Mouse (Mus musculus): ENCODE results near the gene Pigo. TPM values are rescaled to one million over a fixed set of nuclear protein-coding genes. Genes with fewer than 3 reads are reported as not detected.

Gene Pigo
- polyA plus RNA-seq, 1 experiment from 2014 or later = 21.7 TPM

DNA sequence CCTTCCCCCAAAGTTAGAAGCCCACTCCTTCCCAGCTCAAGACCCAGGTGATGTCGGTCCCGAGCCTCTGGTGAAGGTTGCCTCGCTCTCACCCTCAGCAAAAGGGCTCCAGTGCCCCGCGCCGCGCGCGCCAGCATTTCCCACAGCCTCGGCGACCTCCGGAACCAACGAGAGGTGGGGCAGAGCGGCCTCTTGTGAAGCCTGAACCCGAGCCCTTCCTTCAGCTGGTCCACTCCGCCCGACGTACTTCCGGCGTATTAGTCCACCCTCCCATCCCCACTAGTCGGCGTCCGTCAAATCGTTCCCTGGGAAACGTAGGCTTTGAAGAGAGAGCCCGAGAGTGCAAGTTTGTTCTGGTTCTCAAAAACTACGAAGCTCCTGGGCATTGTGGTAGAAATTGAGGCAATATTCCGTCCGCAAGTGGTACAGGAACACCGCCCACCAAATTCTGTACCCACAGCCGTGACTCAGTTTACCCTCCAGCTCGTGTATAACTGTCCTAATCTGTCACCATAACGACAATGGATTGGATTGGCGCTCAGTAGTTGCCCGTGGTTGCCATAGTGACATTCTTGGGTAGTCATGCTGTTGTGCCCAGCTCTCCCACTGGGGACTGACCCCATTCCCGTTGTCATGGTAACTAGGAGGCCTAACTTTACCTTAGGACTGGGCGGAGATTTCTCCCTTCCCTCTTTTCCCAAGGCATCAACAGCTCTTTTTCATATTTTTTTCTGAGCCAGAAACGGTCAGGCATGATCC, 5.8 kb upstream of the Pigo start, which contains the start of gene Stoml2:
Gene Stoml2 (minus strand): TSS at position 474 of the 759 bp plus-strand sequence.
- under 1% methylated on average over 38 of the region's 38 CpGs for WGBS

GRCm38 (mm10) chr4:43030780-43031230, 5.2 kb upstream of the Pigo start:
- Histone ChIP-seq H3K9ac (ENCODE audit: low read length) (peak overlapping the region; percentile 92), H3K4me3 (ENCODE audit: low read depth, low read length) (peak overlapping the region; percentile 81), H3K9me3 (ENCODE audit: control insufficient read depth, low read length) (no peaks in the 10 kb centered on the region), H3K27ac (replicated peaks; ENCODE audit: low read depth, low read length) (peak overlapping the region; percentile 56; the same call in 1 of the 2 replicates), H3K36me3 (ENCODE audit: control insufficient read depth, insufficient read depth, low read length) (peaks cover 10% of the 10 kb centered on the region), H3K4me1 (ENCODE audit: control insufficient read depth, insufficient read depth, low read length) (peaks cover 6% of the 10 kb centered on the region; the same call in 1 of the 2 replicates), H3K4me2 (ENCODE audit: low read depth, severe bottlenecking) (peak overlapping the region; percentile 76), H3K27me3 (ENCODE audit: control insufficient read depth, insufficient read depth, low read length) (no peaks in the 10 kb centered on the region)
- DNase-seq (ENCODE audit: low spot score) = peak; percentile 54
- under 1% methylated on average over 28 of the region's 28 CpGs for WGBS
- peak; percentile 49 for ATAC-seq (ENCODE audit: insufficient number of reproducible peaks, low FRiP score, low TSS enrichment, low read depth)

More for the DNA sequence above, 5.8 kb upstream of the Pigo start, which contains the start of gene Stoml2:
- Histone ChIP-seq H3K36me3 (ENCODE audit: control insufficient read depth, insufficient read depth, low read length) (peaks cover 10% of the 10 kb centered on the region), H3K4me2 (ENCODE audit: low read depth, severe bottlenecking) (peak within 1 kb of the TSS; percentile 76), H3K4me1 (ENCODE audit: control insufficient read depth, insufficient read depth, low read length) (peaks cover 6% of the 10 kb centered on the region; the same call in 1 of the 2 replicates), H3K4me3 (ENCODE audit: low read depth, low read length) (peak within 1 kb of the TSS; percentile 81), H3K9me3 (ENCODE audit: control insufficient read depth, low read length) (no peaks in the 10 kb centered on the region), H3K27me3 (ENCODE audit: control insufficient read depth, insufficient read depth, low read length) (no peaks in the 10 kb centered on the region), H3K9ac (ENCODE audit: low read length) (peak within 1 kb of the TSS; percentile 92), H3K27ac (replicated peaks; ENCODE audit: low read depth, low read length) (peak within 1 kb of the TSS; percentile 71)
- ATAC-seq (ENCODE audit: insufficient number of reproducible peaks, low FRiP score, low TSS enrichment, low read depth) (peak; percentile 93), DNase-seq (ENCODE audit: low spot score) (peak; percentile 93)

DNA sequence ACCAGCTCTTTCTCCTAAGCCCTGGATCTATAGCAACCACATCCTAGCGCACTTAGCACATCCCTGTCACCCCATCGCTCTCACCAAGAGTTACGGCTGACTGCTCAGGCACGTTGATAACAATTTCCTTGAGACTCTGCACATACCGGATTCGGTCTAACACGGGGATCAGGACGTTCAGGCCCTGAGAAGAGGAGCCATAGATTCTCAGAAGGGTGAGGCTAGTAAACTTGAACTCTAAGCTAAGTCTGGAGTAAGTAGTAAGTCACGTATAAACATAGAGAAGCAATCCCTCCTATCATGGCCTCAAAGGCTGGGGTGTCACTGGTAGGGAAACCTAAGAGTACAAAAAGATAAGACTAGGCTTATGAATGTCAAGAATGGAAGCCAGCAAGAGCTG, 4.7 kb upstream of the Pigo start:
- Histone ChIP-seq H3K27me3 (ENCODE audit: control insufficient read depth, insufficient read depth, low read length) (no peaks in the 10 kb centered on the region), H3K9ac (ENCODE audit: low read length) (peak overlapping the region; percentile 92), H3K9me3 (ENCODE audit: control insufficient read depth, low read length) (no peaks in the 10 kb centered on the region), H3K4me1 (ENCODE audit: control insufficient read depth, insufficient read depth, low read length) (peaks cover 6% of the 10 kb centered on the region; the same call in 1 of the 2 replicates), H3K27ac (replicated peaks; ENCODE audit: low read depth, low read length) (no peak overlapping the region), H3K4me2 (ENCODE audit: low read depth, severe bottlenecking) (peak overlapping the region; percentile 76), H3K36me3 (ENCODE audit: control insufficient read depth, insufficient read depth, low read length) (peaks cover 10% of the 10 kb centered on the region), H3K4me3 (ENCODE audit: low read depth, low read length) (peak overlapping the region; percentile 81)
- ATAC-seq (ENCODE audit: insufficient number of reproducible peaks, low FRiP score, low TSS enrichment, low read depth) (no peak), DNase-seq (ENCODE audit: low spot score) (no peak)
- WGBS = 85% methylated on average over 9 of the region's 9 CpGs

DNA sequence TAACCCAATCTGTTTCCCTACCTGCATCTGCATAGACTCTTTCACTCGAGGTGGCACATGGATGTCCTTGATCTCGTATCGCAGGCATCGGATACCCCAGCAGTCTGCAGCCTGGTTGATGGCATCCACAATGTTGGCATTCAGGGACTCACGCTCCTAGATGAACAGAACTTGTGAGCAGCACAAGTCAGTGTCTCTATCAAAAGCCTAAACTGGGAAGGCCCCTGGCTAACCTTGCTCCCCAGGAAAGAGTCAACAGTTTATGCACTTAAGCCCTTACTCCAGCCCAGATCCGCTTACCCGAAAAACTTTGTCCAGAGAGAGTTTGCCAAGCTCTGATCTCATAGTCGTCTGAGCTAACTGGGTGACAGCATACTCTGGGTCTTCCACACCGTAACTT, 4.1 kb upstream of the Pigo start:
- Histone ChIP-seq H3K9me3 (ENCODE audit: control insufficient read depth, low read length) (no peaks in the 10 kb centered on the region), H3K27me3 (ENCODE audit: control insufficient read depth, insufficient read depth, low read length) (no peaks in the 10 kb centered on the region), H3K4me3 (ENCODE audit: low read depth, low read length) (no peak overlapping the region), H3K36me3 (ENCODE audit: control insufficient read depth, insufficient read depth, low read length) (peaks cover 10% of the 10 kb centered on the region), H3K4me2 (ENCODE audit: low read depth, severe bottlenecking) (no peak overlapping the region), H3K27ac (replicated peaks; ENCODE audit: low read depth, low read length) (no peak overlapping the region), H3K9ac (ENCODE audit: low read length) (no peak overlapping the region), H3K4me1 (ENCODE audit: control insufficient read depth, insufficient read depth, low read length) (peaks cover 9% of the 10 kb centered on the region; the same call in 1 of the 2 replicates)
- ATAC-seq (ENCODE audit: insufficient number of reproducible peaks, low FRiP score, low TSS enrichment, low read depth) = no peak
- 95% methylated on average over 9 of the region's 9 CpGs for WGBS
- no peak for DNase-seq (ENCODE audit: low spot score)

- Histone ChIP-seq H3K27me3 (ENCODE audit: control insufficient read depth, insufficient read depth, low read length) (no peaks in the 10 kb centered on the region), H3K4me2 (ENCODE audit: low read depth, severe bottlenecking) (no peak overlapping the region), H3K4me1 (ENCODE audit: control insufficient read depth, insufficient read depth, low read length) (peaks cover 11% of the 10 kb centered on the region; the same call in 1 of the 2 replicates), H3K4me3 (ENCODE audit: low read depth, low read length) (no peak overlapping the region), H3K9ac (ENCODE audit: low read length) (no peak overlapping the region), H3K36me3 (ENCODE audit: control insufficient read depth, insufficient read depth, low read length) (peaks cover 10% of the 10 kb centered on the region), H3K9me3 (ENCODE audit: control insufficient read depth, low read length) (no peaks in the 10 kb centered on the region), H3K27ac (replicated peaks; ENCODE audit: low read depth, low read length) (no peak overlapping the region)
- no peak for DNase-seq (ENCODE audit: low spot score)
- no peak for ATAC-seq (ENCODE audit: insufficient number of reproducible peaks, low FRiP score, low TSS enrichment, low read depth)
- WGBS = 96% methylated on average over 7 of the region's 7 CpGs
Measured at GRCm38 (mm10) chr4:43029121-43029520, 3.5 kb upstream of the Pigo start.

DNA sequence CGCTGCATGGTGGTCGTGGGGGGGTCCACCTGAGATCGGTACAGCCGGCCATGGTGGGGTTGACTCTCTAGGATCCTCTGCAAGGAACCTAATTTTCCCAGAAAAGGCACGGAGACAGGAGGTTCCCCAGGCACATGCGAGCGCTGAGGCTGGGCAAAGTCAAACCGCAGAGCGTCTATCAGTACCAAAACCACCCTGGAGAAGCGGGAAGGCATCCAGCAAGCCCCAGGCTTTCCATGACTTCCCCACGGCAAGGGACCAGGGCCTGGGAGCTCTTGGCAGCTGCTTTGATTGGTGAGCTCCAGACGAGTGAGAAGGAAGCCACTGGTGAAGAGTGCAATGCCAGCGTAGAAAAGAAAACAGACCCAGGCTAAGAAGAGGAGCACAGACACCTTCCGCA, 946 bp downstream of the Pigo start:
- 81% methylated on average over 14 of the region's 14 CpGs for WGBS
- Histone ChIP-seq H3K9ac (ENCODE audit: low read length) (peak overlapping the region; percentile 69; the same call in 1 of the 2 replicates), H3K4me3 (ENCODE audit: low read depth, low read length) (peak overlapping the region; percentile 62), H3K36me3 (ENCODE audit: control insufficient read depth, insufficient read depth, low read length) (peaks cover 18% of the 10 kb centered on the region), H3K27ac (replicated peaks; ENCODE audit: low read depth, low read length) (no peak overlapping the region), H3K27me3 (ENCODE audit: control insufficient read depth, insufficient read depth, low read length) (no peaks in the 10 kb centered on the region), H3K4me1 (ENCODE audit: control insufficient read depth, insufficient read depth, low read length) (peaks cover 5% of the 10 kb centered on the region; the same call in 1 of the 2 replicates), H3K4me2 (ENCODE audit: low read depth, severe bottlenecking) (peak overlapping the region; percentile 75), H3K9me3 (ENCODE audit: control insufficient read depth, low read length) (no peaks in the 10 kb centered on the region)
- ATAC-seq (ENCODE audit: insufficient number of reproducible peaks, low FRiP score, low TSS enrichment, low read depth) = no peak
- no peak for DNase-seq (ENCODE audit: low spot score)

DNA sequence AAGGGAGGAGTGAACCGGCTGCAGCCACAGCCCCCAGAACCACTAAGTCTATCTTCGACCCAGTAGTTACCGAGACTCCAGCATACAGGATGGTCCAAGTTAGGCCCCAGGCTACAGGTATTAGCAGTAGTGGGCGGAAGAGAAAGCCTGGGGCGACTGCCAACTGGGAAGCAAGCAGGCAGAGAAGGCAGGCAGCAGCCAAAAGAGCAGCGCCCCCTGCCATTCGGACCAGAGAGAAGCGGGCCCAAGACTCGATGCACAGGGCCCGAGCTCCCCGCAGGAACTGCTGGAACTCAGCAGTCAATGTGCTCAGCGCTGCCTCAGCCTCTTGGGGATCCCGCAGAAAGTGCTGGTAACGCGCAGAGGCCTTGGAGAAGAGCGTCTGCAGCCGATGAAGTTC, 4.3 kb downstream of the Pigo start:
- no peaks in the 10 kb centered on the region for H3K27me3 ChIP-seq (ENCODE audit: control insufficient read depth, insufficient read depth, low read length)
- no peaks in the 10 kb centered on the region for H3K9me3 ChIP-seq (ENCODE audit: control insufficient read depth, low read length)
- H3K4me2 ChIP-seq (ENCODE audit: low read depth, severe bottlenecking) = no peak overlapping the region
- H3K27ac ChIP-seq (replicated peaks; ENCODE audit: low read depth, low read length) = no peak overlapping the region
- H3K4me3 ChIP-seq (ENCODE audit: low read depth, low read length) = no peak overlapping the region
- 77% methylated on average over 17 of the region's 17 CpGs for WGBS
- peaks cover 19% of the 10 kb centered on the region for H3K36me3 ChIP-seq (ENCODE audit: control insufficient read depth, insufficient read depth, low read length)
- peaks cover 5% of the 10 kb centered on the region; the same call in 1 of the 2 replicates for H3K4me1 ChIP-seq (ENCODE audit: control insufficient read depth, insufficient read depth, low read length)
- no peak overlapping the region for H3K9ac ChIP-seq (ENCODE audit: low read length)
- ATAC-seq (ENCODE audit: insufficient number of reproducible peaks, low FRiP score, low TSS enrichment, low read depth) (no peak), DNase-seq (ENCODE audit: low spot score) (no peak)

DNA sequence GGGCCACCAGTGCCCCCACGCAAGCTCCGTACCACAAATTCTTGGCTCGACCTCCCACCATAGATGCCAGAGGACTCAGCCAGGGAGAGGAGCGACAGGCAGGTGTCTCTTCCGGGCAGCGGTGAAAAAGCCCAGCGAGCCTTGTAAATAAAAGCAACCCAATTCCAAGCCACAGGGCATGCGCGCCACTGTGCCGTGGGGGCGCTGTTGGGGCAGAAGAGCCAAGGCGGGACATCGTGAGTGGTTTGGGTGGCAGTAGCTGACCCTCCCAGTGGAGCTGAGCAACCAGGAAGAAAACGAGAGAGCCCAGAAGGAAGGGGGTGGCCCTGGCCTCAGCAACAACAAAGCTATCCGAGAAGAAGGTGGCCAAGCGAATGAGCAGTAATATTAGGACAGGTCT, 4.7 kb downstream of the Pigo start:
- Histone ChIP-seq H3K27me3 (ENCODE audit: control insufficient read depth, insufficient read depth, low read length) (no peaks in the 10 kb centered on the region), H3K4me2 (ENCODE audit: low read depth, severe bottlenecking) (no peak overlapping the region), H3K4me1 (ENCODE audit: control insufficient read depth, insufficient read depth, low read length) (peaks cover 5% of the 10 kb centered on the region; the same call in 1 of the 2 replicates), H3K36me3 (ENCODE audit: control insufficient read depth, insufficient read depth, low read length) (peaks cover 19% of the 10 kb centered on the region), H3K4me3 (ENCODE audit: low read depth, low read length) (no peak overlapping the region), H3K27ac (replicated peaks; ENCODE audit: low read depth, low read length) (no peak overlapping the region), H3K9ac (ENCODE audit: low read length) (no peak overlapping the region), H3K9me3 (ENCODE audit: control insufficient read depth, low read length) (no peaks in the 10 kb centered on the region)
- no peak for ATAC-seq (ENCODE audit: insufficient number of reproducible peaks, low FRiP score, low TSS enrichment, low read depth)
- WGBS = 91% methylated on average over 16 of the region's 16 CpGs
- no peak for DNase-seq (ENCODE audit: low spot score)
